Mouse (Mus musculus) heart, embryonic 15.5 days (tissue): ENCODE measurements around the gene Dnaaf3. TPM values are rescaled to one million over a fixed set of nuclear protein-coding genes. Genes with fewer than 3 reads are reported as not detected.
"Not testable (repeated sequence)": the region's sequence is repeated elsewhere in the genome, so short reads cannot be mapped to it uniquely, and the experiment has no call there.

ENCODE experiments used
- ATAC-seq: fragments of 200-750 bp; cut with Nextera tagmentation; replicated peaks from 2 replicates; pipeline ENCODE4 v1.8.0; 2017; ENCODE audit warnings: low read depth, moderate TSS enrichment; ENCODE audit not compliant: insufficient number of reproducible peaks, insufficient read depth, low FRiP score
- H3K27ac ChIP-seq: fragments of 300-500 bp; sonication (generic); 2 replicates; pipeline ENCODE4 v1.5.1; 2015; ENCODE audit warnings: mild to moderate bottlenecking, inconsistent platforms
- H3K27me3 ChIP-seq: fragments of 300-500 bp; sonication (generic); 2 replicates; pipeline ENCODE4 v1.6.1; 2015; ENCODE audit warnings: inconsistent platforms
- H3K36me3 ChIP-seq: fragments of 300-500 bp; sonication (generic); 2 replicates; pipeline ENCODE4 v1.6.1; 2015; ENCODE audit warnings: mild to moderate bottlenecking, inconsistent platforms
- H3K4me1 ChIP-seq: fragments of 300-500 bp; sonication (generic); replicated peaks from 2 replicates; pipeline ENCODE4 v1.6.1; 2015; ENCODE audit warnings: inconsistent platforms
- H3K4me2 ChIP-seq: fragments of 300-500 bp; sonication (generic); 2 replicates; pipeline ENCODE4 v1.6.1; 2015; ENCODE audit warnings: inconsistent platforms, mild to moderate bottlenecking, moderate library complexity
- H3K4me3 ChIP-seq: fragments of 300-500 bp; sonication (generic); 2 replicates; pipeline ENCODE4 v1.5.1; 2015; ENCODE audit warnings: mild to moderate bottlenecking, inconsistent platforms
- H3K9ac ChIP-seq: fragments of 300-500 bp; sonication (generic); 2 replicates; pipeline ENCODE4 v1.6.1; 2015; ENCODE audit warnings: mild to moderate bottlenecking, inconsistent platforms
- H3K9me3 ChIP-seq: fragments of 300-500 bp; sonication (generic); replicated peaks from 2 replicates; pipeline ENCODE4 v1.6.1; 2016; ENCODE audit warnings: inconsistent platforms
- WGBS: fragments of 180-500 bp; shearing (Covaris S2); methylation state at CpG from one replicate; pipeline ENCODE4 v1.1.7; 2015; ENCODE audit warnings: mixed read lengths; 5-methylcytosine and 5-hydroxymethylcytosine counted together
- polyA plus RNA-seq: library from polyadenylated mRNA; unstranded; fragments of >200 nt; fragmentation: Nextera tagmentation; extraction: Ambion mirVana; gene quantifications from 2 replicates; pipeline ENCODE4 v1.2.1, GENCODE M21; 2015

Dnaaf3 gene
- 0.96 and 1.2 TPM in 2 replicates for polyA plus RNA-seq

- H3K4me1 ChIP-seq = peaks cover 10% of the 10 kb centered on the region; the same call in 1 of the 2 replicates
- H3K36me3 ChIP-seq = no peaks in the 10 kb centered on the region
- H3K4me3 ChIP-seq = peak within 1 kb of the TSS; percentile 48
- H3K4me2 ChIP-seq = peak within 1 kb of the TSS; percentile 83
- peaks cover 14% of the 10 kb centered on the region for H3K27me3 ChIP-seq
- no peak within 1 kb of the TSS for H3K27ac ChIP-seq
- peak; percentile 93 for ATAC-seq
- H3K9me3 ChIP-seq = no peaks in the 10 kb centered on the region
- WGBS = 4% methylated on average over 28 of the region's 28 CpGs
- peak within 1 kb of the TSS; percentile 15; the same call in 1 of the 2 replicates for H3K9ac ChIP-seq
Measured at GRCm38 (mm10) chr7:4532005-4532729, at the start of gene Dnaaf3. TSS of gene Dnaaf3 (minus strand) at chr7:4532453.

GRCm38 (mm10) chr7:4581481-4581880, 49.2 kb upstream of the Dnaaf3 start:
- H3K9me3 ChIP-seq, H3K4me2 ChIP-seq, H3K9ac ChIP-seq, H3K4me3 ChIP-seq, H3K4me1 ChIP-seq, ATAC-seq, H3K27me3 ChIP-seq, H3K36me3 ChIP-seq, H3K27ac ChIP-seq: not testable (repeated sequence)
- WGBS = 72% methylated on average over 3 of the region's 3 CpGs

GRCm38 (mm10) chr7:4572361-4572760, 40.1 kb upstream of the Dnaaf3 start:
- not testable (repeated sequence) for H3K4me3 ChIP-seq, H3K27ac ChIP-seq, H3K4me2 ChIP-seq, ATAC-seq, H3K27me3 ChIP-seq, H3K4me1 ChIP-seq, H3K9ac ChIP-seq, H3K36me3 ChIP-seq, H3K9me3 ChIP-seq
- WGBS = 55% methylated on average over 2 of the region's 2 CpGs

GRCm38 (mm10) chr7:4562660-4563059, 30.4 kb upstream of the Dnaaf3 start:
- H3K27me3 ChIP-seq = no peaks in the 10 kb centered on the region
- H3K9me3 ChIP-seq = no peaks in the 10 kb centered on the region
- no peak overlapping the region for H3K27ac ChIP-seq
- H3K9ac ChIP-seq = no peak overlapping the region
- no peaks in the 10 kb centered on the region for H3K4me1 ChIP-seq
- WGBS = 84% methylated on average over 3 of the region's 3 CpGs
- H3K4me3 ChIP-seq = no peak overlapping the region
- no peak overlapping the region for H3K4me2 ChIP-seq
- no peaks in the 10 kb centered on the region for H3K36me3 ChIP-seq
- ATAC-seq = no peak

- H3K9me3 ChIP-seq = no peaks in the 10 kb centered on the region
- no peaks in the 10 kb centered on the region for H3K4me1 ChIP-seq
- no peak overlapping the region for H3K27ac ChIP-seq
- H3K9ac ChIP-seq = no peak overlapping the region
- H3K4me3 ChIP-seq = no peak overlapping the region
- no peak overlapping the region for H3K4me2 ChIP-seq
- peaks cover 12% of the 10 kb centered on the region for H3K27me3 ChIP-seq
- H3K36me3 ChIP-seq = no peaks in the 10 kb centered on the region
- 64% methylated on average over 6 of the region's 6 CpGs for WGBS
- no peak for ATAC-seq
Measured at GRCm38 (mm10) chr7:4557167-4557560, 24.9 kb upstream of the Dnaaf3 start.

- Histone ChIP-seq H3K9ac (no peak overlapping the region), H3K27me3 (peaks cover 12% of the 10 kb centered on the region), H3K9me3 (no peaks in the 10 kb centered on the region), H3K27ac (no peak overlapping the region), H3K4me1 (no peaks in the 10 kb centered on the region), H3K4me3 (no peak overlapping the region), H3K36me3 (no peaks in the 10 kb centered on the region), H3K4me2 (no peak overlapping the region)
- WGBS = 20% methylated on average over 15 of the region's 15 CpGs
- peak; percentile 60 for ATAC-seq
Measured at GRCm38 (mm10) chr7:4556256-4557166, 24.3 kb upstream of the Dnaaf3 start.

- H3K4me3 ChIP-seq = peak within 1 kb of the TSS; percentile 30
- peak within 1 kb of the TSS; percentile 64 for H3K4me2 ChIP-seq
- no peak for ATAC-seq
- peaks cover 26% of the 10 kb centered on the region for H3K27me3 ChIP-seq
- H3K4me1 ChIP-seq = peaks cover 12% of the 10 kb centered on the region
- H3K9me3 ChIP-seq = no peaks in the 10 kb centered on the region
- H3K27ac ChIP-seq = no peak within 1 kb of the TSS
- WGBS = 10% methylated on average over 33 of the region's 33 CpGs
- H3K9ac ChIP-seq = no peak within 1 kb of the TSS
- H3K36me3 ChIP-seq = no peaks in the 10 kb centered on the region
Measured at GRCm38 (mm10) chr7:4547221-4547641, 15.0 kb upstream of the Dnaaf3 start, which contains the start of gene Syt5. TSS of gene Syt5 (minus strand) at chr7:4547541.

- peak; percentile 71 for ATAC-seq
- WGBS = 3% methylated on average over 26 of the region's 26 CpGs
- no peak overlapping the region for H3K9ac ChIP-seq
- H3K4me1 ChIP-seq = peaks cover 12% of the 10 kb centered on the region
- H3K36me3 ChIP-seq = no peaks in the 10 kb centered on the region
- peaks cover 26% of the 10 kb centered on the region for H3K27me3 ChIP-seq
- peak overlapping the region; percentile 64 for H3K4me2 ChIP-seq
- no peak overlapping the region for H3K27ac ChIP-seq
- no peaks in the 10 kb centered on the region for H3K9me3 ChIP-seq
- peak overlapping the region; percentile 30 for H3K4me3 ChIP-seq
Measured at GRCm38 (mm10) chr7:4546591-4547131, 14.4 kb upstream of the Dnaaf3 start.

GRCm38 (mm10) chr7:4546050-4546449, 13.8 kb upstream of the Dnaaf3 start:
- H3K4me1 ChIP-seq = peaks cover 12% of the 10 kb centered on the region
- ATAC-seq = no peak
- peak overlapping the region; percentile 64 for H3K4me2 ChIP-seq
- no peaks in the 10 kb centered on the region for H3K36me3 ChIP-seq
- H3K27ac ChIP-seq = no peak overlapping the region
- no peak overlapping the region for H3K9ac ChIP-seq
- peak overlapping the region; percentile 30 for H3K4me3 ChIP-seq
- WGBS = 69% methylated on average over 15 of the region's 15 CpGs
- H3K9me3 ChIP-seq = no peaks in the 10 kb centered on the region
- peaks cover 26% of the 10 kb centered on the region for H3K27me3 ChIP-seq

GRCm38 (mm10) chr7:4542013-4542412, 9.8 kb upstream of the Dnaaf3 start:
- H3K36me3 ChIP-seq = no peaks in the 10 kb centered on the region
- no peaks in the 10 kb centered on the region for H3K9me3 ChIP-seq
- no peak overlapping the region for H3K4me2 ChIP-seq
- H3K4me1 ChIP-seq = peaks cover 7% of the 10 kb centered on the region
- peaks cover 20% of the 10 kb centered on the region for H3K27me3 ChIP-seq
- no peak overlapping the region for H3K27ac ChIP-seq
- 31% methylated on average over 17 of the region's 17 CpGs for WGBS
- H3K9ac ChIP-seq = no peak overlapping the region
- H3K4me3 ChIP-seq = no peak overlapping the region
- ATAC-seq = no peak

GRCm38 (mm10) chr7:4541344-4541743, 9.1 kb upstream of the Dnaaf3 start:
- Histone ChIP-seq H3K4me3 (no peak overlapping the region), H3K27me3 (peaks cover 13% of the 10 kb centered on the region; the same call in 1 of the 2 replicates), H3K9me3 (no peaks in the 10 kb centered on the region), H3K36me3 (no peaks in the 10 kb centered on the region), H3K4me2 (no peak overlapping the region), H3K27ac (no peak overlapping the region), H3K4me1 (peaks cover under 1% of the 10 kb centered on the region), H3K9ac (no peak overlapping the region)
- ATAC-seq = no peak
- WGBS = 62% methylated on average over 5 of the region's 5 CpGs
